Mouse (Mus musculus): ENCODE data around the gene Golph3. TPM values are rescaled to one million over a fixed set of nuclear protein-coding genes. Genes with fewer than 3 reads are reported as not detected.

Gene Golph3
- polyA plus RNA-seq, 1 experiment from 2014 or later: 47.1 TPM

DNA sequence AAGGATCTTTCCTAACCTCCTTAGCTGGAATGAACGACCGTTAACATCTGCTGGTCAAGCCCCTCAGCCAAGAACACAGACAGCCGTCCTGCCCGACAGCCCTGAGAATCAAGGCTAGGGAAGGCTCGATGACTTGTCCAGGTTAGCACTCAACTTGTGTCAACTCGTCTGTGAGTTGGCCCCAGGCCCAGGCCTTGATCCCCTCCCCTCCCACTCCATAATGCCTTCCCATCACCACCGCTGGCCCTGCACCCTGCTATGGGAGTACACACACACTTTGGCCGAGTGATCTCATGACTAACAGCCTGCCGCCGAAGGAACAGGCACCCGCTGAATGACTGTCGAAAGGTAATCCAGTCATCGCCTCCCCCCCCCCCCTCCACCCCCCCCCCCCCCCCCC, 63.4 kb downstream of the Golph3 start:
- Histone ChIP-seq H3K36me3 (replicated peaks) (no peaks in the 10 kb centered on the region), H3K27ac (replicated peaks) (no peak overlapping the region), H3K27me3 (no peaks in the 10 kb centered on the region), H3K4me2 (no peak overlapping the region), H3K4me1 (replicated peaks) (no peaks in the 10 kb centered on the region), H3K9me3 (replicated peaks) (no peaks in the 10 kb centered on the region), H3K4me3 (replicated peaks) (no peak overlapping the region), H3K9ac (no peak overlapping the region)
- WGBS (ENCODE audit: insufficient replicate concordance): 77% methylated on average over 13 of the region's 13 CpGs
- no peak for ATAC-seq (ENCODE audit: insufficient read depth)

DNA sequence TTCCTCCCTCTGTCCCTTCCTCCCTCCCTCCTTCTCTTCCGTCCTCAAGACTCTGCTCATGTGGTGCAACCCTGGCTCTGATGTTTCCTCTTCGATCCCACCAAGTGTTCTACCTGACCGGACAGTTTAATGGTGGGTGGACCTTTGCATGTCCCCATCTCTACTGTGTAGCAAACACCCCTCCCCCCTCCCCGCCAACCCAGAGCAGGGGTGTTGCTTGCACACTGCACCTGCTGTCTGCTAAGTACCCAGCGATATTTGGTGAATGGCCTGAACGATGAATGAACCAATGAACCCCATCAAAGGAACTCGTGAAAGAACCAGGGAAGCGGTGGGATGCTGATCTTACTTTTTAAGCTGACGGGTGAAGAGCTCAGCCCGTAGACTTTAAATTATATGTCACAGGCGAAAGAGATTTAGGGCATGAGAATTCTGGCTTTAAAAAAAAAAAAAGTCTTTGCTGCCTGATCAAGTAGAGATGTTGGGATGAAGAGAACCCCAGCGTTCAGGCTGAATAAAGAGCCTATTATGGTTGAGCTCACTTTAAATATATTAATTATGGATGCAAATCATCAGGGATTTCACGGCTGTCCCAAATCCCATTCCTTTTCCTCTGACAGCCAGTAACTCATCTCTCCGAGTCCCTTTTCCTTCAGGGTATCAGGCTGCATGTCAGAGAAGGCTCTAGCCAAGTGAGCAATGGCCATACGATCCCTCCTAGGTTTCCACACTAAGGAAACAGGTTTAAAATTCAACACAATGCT, 67.7 kb downstream of the Golph3 start:
- H3K4me2 ChIP-seq: no peak overlapping the region
- 71% methylated on average over 15 of the region's 15 CpGs for WGBS (ENCODE audit: insufficient replicate concordance)

GRCm38 (mm10) chr15:12394758-12395157, 73.5 kb downstream of the Golph3 start:
- H3K36me3 ChIP-seq (replicated peaks): no peaks in the 10 kb centered on the region
- no peaks in the 10 kb centered on the region for H3K9me3 ChIP-seq (replicated peaks)
- no peak overlapping the region for H3K27ac ChIP-seq (replicated peaks)
- no peak for ATAC-seq (ENCODE audit: insufficient read depth)
- no peaks in the 10 kb centered on the region for H3K4me1 ChIP-seq (replicated peaks)
- H3K4me2 ChIP-seq: no peak overlapping the region
- no peaks in the 10 kb centered on the region for H3K27me3 ChIP-seq
- no peak overlapping the region for H3K4me3 ChIP-seq (replicated peaks)
- 76% methylated on average over 10 of the region's 10 CpGs for WGBS (ENCODE audit: insufficient replicate concordance)
- H3K9ac ChIP-seq: no peak overlapping the region

More for the DNA sequence above, 67.7 kb downstream of the Golph3 start:
- H3K4me3 ChIP-seq (replicated peaks): no peak overlapping the region
- no peak overlapping the region for H3K9ac ChIP-seq
- no peak overlapping the region for H3K27ac ChIP-seq (replicated peaks)
- no peaks in the 10 kb centered on the region for H3K27me3 ChIP-seq
- no peak for ATAC-seq (ENCODE audit: insufficient read depth)
- H3K9me3 ChIP-seq (replicated peaks): no peaks in the 10 kb centered on the region
- H3K4me1 ChIP-seq (replicated peaks): no peaks in the 10 kb centered on the region
- H3K36me3 ChIP-seq (replicated peaks): no peaks in the 10 kb centered on the region

- no peak overlapping the region for H3K4me3 ChIP-seq (replicated peaks)
- ATAC-seq (ENCODE audit: insufficient read depth): no peak
- WGBS (ENCODE audit: insufficient replicate concordance): 66% methylated on average over 6 of the region's 6 CpGs
These were observed 75.8 kb downstream of the Golph3 start for GRCm38 (mm10) chr15:12397032-12397431.

More at GRCm38 (mm10) chr15:12397032-12397431, 75.8 kb downstream of the Golph3 start:
- no peak overlapping the region for H3K4me2 ChIP-seq
- no peak overlapping the region for H3K27ac ChIP-seq (replicated peaks)
- no peaks in the 10 kb centered on the region for H3K36me3 ChIP-seq (replicated peaks)
- H3K27me3 ChIP-seq: no peaks in the 10 kb centered on the region
- no peak overlapping the region for H3K9ac ChIP-seq
- no peaks in the 10 kb centered on the region for H3K4me1 ChIP-seq (replicated peaks)
- no peaks in the 10 kb centered on the region for H3K9me3 ChIP-seq (replicated peaks)

Other genes with a start within 250 kb of the Golph3 start
- gene Zfr, start 203.6 kb upstream of the Golph3 start, polyA plus RNA-seq (2015; fragmentation: Nextera tagmentation; extraction: Ambion mirVana): 36.9 and 37.5 TPM in 2 replicates
- gene Mtmr12, start 116.4 kb upstream of the Golph3 start, polyA plus RNA-seq (2015; fragmentation: Nextera tagmentation; extraction: Ambion mirVana): 7.2 and 8.1 TPM in 2 replicates
- gene 1810049J17Rik, start 449 bp downstream of the Golph3 start, polyA plus RNA-seq (2015; fragmentation: Nextera tagmentation; extraction: Ambion mirVana): 0.40 and 0.77 TPM in 2 replicates